Mouse (Mus musculus): ENCODE measurements at regions not wholly inside any gene's neighbourhood (a gene's known extent, or its start where the extent isn't known, plus 50 kb on each side); places are given as distances from the start of the nearest gene placed in this dataset.

- no peaks in the 10 kb centered on the region for H3K36me3 ChIP-seq (ENCODE audit: control insufficient read depth, insufficient read depth, low read length, poor library complexity, severe bottlenecking)
- H3K4me1 ChIP-seq (ENCODE audit: control insufficient read depth, insufficient read depth, low read length), result peaks cover 2% of the 10 kb centered on the region
Measured at GRCm38 (mm10) chr17:47140241-47140968, 130.0 kb upstream of the Ubr2 start.

GRCm38 (mm10) chr17:47139730-47140231, 129.4 kb upstream of the Ubr2 start:
- TF ChIP-seq EP300 (IDR thresholded peaks at IDR 0.05; ENCODE audit: insufficient read depth, low read depth, low read length), result no peak
- peak; percentile 9 for TF ChIP-seq POLR2A (IDR thresholded peaks at IDR 0.05; ENCODE audit: insufficient read depth, low read length)
- Histone ChIP-seq H3K9me3 (replicated peaks; ENCODE audit: control insufficient read depth, insufficient read depth, low read length, poor library complexity, severe bottlenecking) (no peaks in the 10 kb centered on the region), H3K9ac (ENCODE audit: low read depth, poor library complexity, severe bottlenecking) (peak overlapping the region; percentile 72), H3K27ac (ENCODE audit: insufficient read depth, low read length) (peak overlapping the region; percentile 36), H3K36me3 (ENCODE audit: control insufficient read depth, insufficient read depth, low read length, poor library complexity, severe bottlenecking) (no peaks in the 10 kb centered on the region), H3K4me1 (ENCODE audit: control insufficient read depth, insufficient read depth, low read length) (peaks cover 3% of the 10 kb centered on the region), H3K27me3 (ENCODE audit: control insufficient read depth, insufficient read depth, low read length, poor library complexity, severe bottlenecking) (no peaks in the 10 kb centered on the region), H3K4me3 (ENCODE audit: low read depth, low read length) (peak overlapping the region; percentile 76)

More at GRCm38 (mm10) chr17:47140241-47140968, 130.0 kb upstream of the Ubr2 start:
- peak overlapping the region; percentile 72 for H3K9ac ChIP-seq (ENCODE audit: low read depth, poor library complexity, severe bottlenecking)
- peak overlapping the region; percentile 78 for H3K4me3 ChIP-seq (ENCODE audit: low read depth, low read length)
- no peaks in the 10 kb centered on the region for H3K9me3 ChIP-seq (replicated peaks; ENCODE audit: control insufficient read depth, insufficient read depth, low read length, poor library complexity, severe bottlenecking)
- TF ChIP-seq POLR2A (IDR thresholded peaks at IDR 0.05; ENCODE audit: insufficient read depth, low read length) (no peak), CTCF (IDR thresholded peaks at IDR 0.05; ENCODE audit: low read depth, low read length) (no peak), EP300 (IDR thresholded peaks at IDR 0.05; ENCODE audit: insufficient read depth, low read depth, low read length) (no peak)
- H3K27ac ChIP-seq (ENCODE audit: insufficient read depth, low read length), result peak overlapping the region; percentile 36
- no peaks in the 10 kb centered on the region for H3K27me3 ChIP-seq (ENCODE audit: control insufficient read depth, insufficient read depth, low read length, poor library complexity, severe bottlenecking)

GRCm38 (mm10) chr17:47139171-47139617, 128.8 kb upstream of the Ubr2 start:
- Histone ChIP-seq H3K4me3 (ENCODE audit: low read depth, low read length) (peak overlapping the region; percentile 54), H3K36me3 (ENCODE audit: control insufficient read depth, insufficient read depth, low read length, poor library complexity, severe bottlenecking) (no peaks in the 10 kb centered on the region), H3K27me3 (ENCODE audit: control insufficient read depth, insufficient read depth, low read length, poor library complexity, severe bottlenecking) (no peaks in the 10 kb centered on the region), H3K9ac (ENCODE audit: low read depth, poor library complexity, severe bottlenecking) (peak overlapping the region; percentile 34), H3K27ac (ENCODE audit: insufficient read depth, low read length) (peak overlapping the region; percentile 22), H3K9me3 (replicated peaks; ENCODE audit: control insufficient read depth, insufficient read depth, low read length, poor library complexity, severe bottlenecking) (no peaks in the 10 kb centered on the region), H3K4me1 (ENCODE audit: control insufficient read depth, insufficient read depth, low read length) (peaks cover 6% of the 10 kb centered on the region)
- TF ChIP-seq CTCF (IDR thresholded peaks at IDR 0.05; ENCODE audit: low read depth, low read length) (no peak), EP300 (IDR thresholded peaks at IDR 0.05; ENCODE audit: insufficient read depth, low read depth, low read length) (no peak), POLR2A (IDR thresholded peaks at IDR 0.05; ENCODE audit: insufficient read depth, low read length) (no peak)

GRCm38 (mm10) chr17:47138174-47138573, 127.8 kb upstream of the Ubr2 start:
- Histone ChIP-seq H3K4me3 (ENCODE audit: low read depth, low read length) (0 out of 2 replicates have a peak overlapping the region, but pooled peaks have one; percentile 44), H3K9ac (ENCODE audit: low read depth, poor library complexity, severe bottlenecking) (no peak overlapping the region), H3K27me3 (ENCODE audit: control insufficient read depth, insufficient read depth, low read length, poor library complexity, severe bottlenecking) (no peaks in the 10 kb centered on the region), H3K27ac (ENCODE audit: insufficient read depth, low read length) (peak overlapping the region; percentile 60), H3K9me3 (replicated peaks; ENCODE audit: control insufficient read depth, insufficient read depth, low read length, poor library complexity, severe bottlenecking) (no peaks in the 10 kb centered on the region), H3K4me1 (ENCODE audit: control insufficient read depth, insufficient read depth, low read length) (peaks cover 6% of the 10 kb centered on the region), H3K36me3 (ENCODE audit: control insufficient read depth, insufficient read depth, low read length, poor library complexity, severe bottlenecking) (no peaks in the 10 kb centered on the region)
- TF ChIP-seq EP300 (IDR thresholded peaks at IDR 0.05; ENCODE audit: insufficient read depth, low read depth, low read length), result peak; percentile 56; the same call in 1 of the 2 replicates
- TF ChIP-seq POLR2A (IDR thresholded peaks at IDR 0.05; ENCODE audit: insufficient read depth, low read length), result no peak

GRCm38 (mm10) chr17:47135391-47135790, 125.0 kb upstream of the Ubr2 start:
- no peak overlapping the region for H3K4me3 ChIP-seq (ENCODE audit: low read depth, low read length)
- no peaks in the 10 kb centered on the region for H3K9me3 ChIP-seq (replicated peaks; ENCODE audit: control insufficient read depth, insufficient read depth, low read length, poor library complexity, severe bottlenecking)
- no peaks in the 10 kb centered on the region for H3K27me3 ChIP-seq (ENCODE audit: control insufficient read depth, insufficient read depth, low read length, poor library complexity, severe bottlenecking)
- H3K4me1 ChIP-seq (ENCODE audit: control insufficient read depth, insufficient read depth, low read length), result peaks cover 4% of the 10 kb centered on the region
- TF ChIP-seq POLR2A (IDR thresholded peaks at IDR 0.05; ENCODE audit: insufficient read depth, low read length) (no peak), EP300 (IDR thresholded peaks at IDR 0.05; ENCODE audit: insufficient read depth, low read depth, low read length) (no peak), CTCF (IDR thresholded peaks at IDR 0.05; ENCODE audit: low read depth, low read length) (no peak)
- no peak overlapping the region for H3K27ac ChIP-seq (ENCODE audit: insufficient read depth, low read length)
- no peaks in the 10 kb centered on the region for H3K36me3 ChIP-seq (ENCODE audit: control insufficient read depth, insufficient read depth, low read length, poor library complexity, severe bottlenecking)
- H3K9ac ChIP-seq (ENCODE audit: low read depth, poor library complexity, severe bottlenecking), result no peak overlapping the region

- H3K27me3 ChIP-seq (ENCODE audit: control insufficient read depth, insufficient read depth, low read length, poor library complexity, severe bottlenecking), result no peaks in the 10 kb centered on the region
- no peak for TF ChIP-seq CTCF (IDR thresholded peaks at IDR 0.05; ENCODE audit: low read depth, low read length)
- TF ChIP-seq EP300 (IDR thresholded peaks at IDR 0.05; ENCODE audit: insufficient read depth, low read depth, low read length), result peak; percentile 75; the same call in 1 of the 2 replicates
- H3K9me3 ChIP-seq (replicated peaks; ENCODE audit: control insufficient read depth, insufficient read depth, low read length, poor library complexity, severe bottlenecking), result no peaks in the 10 kb centered on the region
- H3K4me1 ChIP-seq (ENCODE audit: control insufficient read depth, insufficient read depth, low read length), result peaks cover 4% of the 10 kb centered on the region
- no peak overlapping the region; the same call in 1 of the 2 replicates for H3K27ac ChIP-seq (ENCODE audit: insufficient read depth, low read length)
- no peak overlapping the region for H3K4me3 ChIP-seq (ENCODE audit: low read depth, low read length)
- H3K9ac ChIP-seq (ENCODE audit: low read depth, poor library complexity, severe bottlenecking), result no peak overlapping the region
- no peaks in the 10 kb centered on the region for H3K36me3 ChIP-seq (ENCODE audit: control insufficient read depth, insufficient read depth, low read length, poor library complexity, severe bottlenecking)
Measured at GRCm38 (mm10) chr17:47133785-47134184, 123.4 kb upstream of the Ubr2 start.
